Mouse (Mus musculus) c-Kit-positive CD71-negative TER-119-negative erythroid progenitor cells, embryonic 14.5 days (primary cell): ENCODE results near the gene Plxnd1.

Experiments used
- DNase-seq: peaks from one replicate; pipeline ENCODE4 v3.0.0-alpha.2; 2013; ENCODE audit warnings: low read depth

Plxnd1 gene

DNA sequence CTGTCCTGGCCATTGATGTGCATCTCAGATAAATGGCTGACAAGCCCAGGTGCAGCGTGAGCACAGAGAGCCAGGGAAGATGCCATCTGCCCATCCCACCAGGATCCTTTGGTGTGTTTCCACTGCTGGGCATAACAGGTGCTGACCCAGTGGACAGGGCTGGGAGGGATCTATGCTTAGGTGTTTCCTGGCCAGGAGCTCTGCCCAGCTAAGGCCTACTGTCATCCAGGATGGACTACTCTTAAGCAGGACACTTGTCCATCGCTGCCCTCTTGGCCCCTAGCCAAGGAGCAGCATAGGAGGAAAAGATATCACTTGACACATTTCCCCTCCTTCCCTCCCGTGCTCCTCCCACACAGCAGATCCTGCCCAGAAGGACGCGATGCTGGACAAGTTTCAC lies 78.2 kb downstream of the Plxnd1 start:
- no peak for DNase-seq

DNA sequence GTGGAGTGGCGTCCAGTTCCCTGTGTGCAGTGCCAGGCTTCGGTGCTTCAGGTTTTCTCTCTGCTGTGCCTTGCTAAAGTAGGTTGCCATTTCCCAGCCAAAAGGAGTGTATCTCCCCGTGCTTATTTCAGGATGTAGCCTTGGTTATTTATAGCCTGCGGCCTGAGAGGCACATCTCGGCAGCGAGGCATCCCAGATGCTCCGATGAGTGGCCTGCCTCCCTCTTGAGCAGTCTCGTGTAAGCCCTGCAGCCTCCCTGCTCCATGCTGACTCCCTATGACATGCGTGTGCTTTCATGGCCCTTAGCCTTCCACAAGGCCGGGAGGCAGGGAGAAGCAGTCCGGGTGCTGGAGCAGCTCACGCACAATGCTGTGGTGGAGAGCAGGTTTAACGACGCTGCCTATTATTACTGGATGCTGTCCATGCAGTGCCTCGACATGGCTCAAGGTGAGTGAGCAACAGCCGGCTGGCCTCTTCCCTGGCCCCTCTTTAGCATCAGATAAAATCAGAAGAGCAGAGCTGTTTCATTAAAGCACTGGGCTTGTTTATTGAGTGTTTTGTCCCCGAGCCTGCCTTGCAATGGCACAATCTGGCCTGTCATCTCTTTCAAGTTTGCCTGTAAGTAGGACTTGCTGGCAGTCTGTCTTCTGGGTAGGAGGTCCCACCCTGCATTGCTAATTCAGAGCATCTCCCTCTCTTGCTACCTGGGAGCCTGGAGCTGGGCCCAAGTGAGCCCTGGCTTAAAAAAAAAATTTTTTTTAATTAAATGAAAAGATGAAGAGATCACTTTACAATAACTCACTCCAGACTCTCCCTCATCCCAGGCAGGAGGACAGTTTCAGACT lies 79.0 kb downstream of the Plxnd1 start:
- no peak for DNase-seq

- DNase-seq = no peak
Observed at GRCm38 (mm10) chr6:115914511-115915202, 80.1 kb downstream of the Plxnd1 start.

- DNase-seq = no peak
Observed at GRCm38 (mm10) chr6:115913482-115913881, 81.3 kb downstream of the Plxnd1 start.

DNA sequence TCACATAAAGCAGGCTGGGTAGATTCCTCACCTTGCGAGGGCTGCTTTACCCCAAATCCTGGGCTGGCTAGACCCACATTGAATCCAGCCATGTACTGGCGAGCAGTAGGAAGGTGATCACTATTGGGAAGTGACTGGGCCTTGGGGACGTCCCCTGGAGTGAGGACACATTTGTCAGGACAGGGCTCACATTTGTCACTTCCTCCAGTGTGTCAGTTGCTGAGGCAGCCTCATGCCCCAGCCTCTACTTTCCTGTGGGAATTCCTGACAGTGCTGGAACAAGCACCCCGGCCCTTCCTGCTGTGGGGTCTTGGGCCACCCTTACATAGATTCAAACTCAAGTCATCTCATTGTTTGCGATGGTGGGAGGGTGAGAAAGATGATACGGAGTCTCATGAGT lies 83.0 kb downstream of the Plxnd1 start:
- DNase-seq = no peak

- DNase-seq = no peak
Observed at GRCm38 (mm10) chr6:115909940-115910339, 84.9 kb downstream of the Plxnd1 start.

- DNase-seq = no peak
Observed at GRCm38 (mm10) chr6:115909052-115909451, 85.8 kb downstream of the Plxnd1 start.

DNA sequence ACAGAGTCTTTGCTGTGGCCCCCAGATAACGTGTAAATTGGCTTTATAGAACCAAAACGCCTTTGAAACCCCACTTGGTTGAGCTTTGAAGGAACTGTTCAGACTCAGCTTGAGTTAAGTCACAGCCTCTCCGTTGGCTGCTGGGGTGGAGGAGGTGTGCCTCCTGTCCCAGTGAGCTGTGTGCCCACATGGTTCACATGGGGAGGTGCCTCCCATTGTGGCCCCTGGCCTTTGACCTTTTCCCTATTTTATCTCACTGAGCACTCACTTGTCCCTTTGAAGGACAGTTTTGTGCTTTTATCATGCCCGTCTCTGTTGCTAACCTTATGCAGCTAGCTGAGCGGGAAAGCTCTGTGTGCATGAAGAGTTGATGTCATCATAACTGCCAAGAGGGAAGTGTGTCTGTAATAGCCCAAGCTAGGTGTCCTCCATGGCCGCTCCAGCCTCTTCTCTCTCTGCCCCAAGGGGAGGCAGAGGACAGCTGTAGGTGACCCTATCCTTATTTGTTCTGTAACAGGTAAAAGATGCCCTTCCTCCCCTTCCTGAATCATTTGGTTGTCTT lies 86.3 kb downstream of the Plxnd1 start:
- no peak for DNase-seq

GRCm38 (mm10) chr6:115906871-115907270 lies 87.9 kb downstream of the Plxnd1 start:
- DNase-seq = no peak

- DNase-seq = no peak
Observed at GRCm38 (mm10) chr6:115906455-115906854, 88.3 kb downstream of the Plxnd1 start.

GRCm38 (mm10) chr6:115905568-115905967 lies 89.2 kb downstream of the Plxnd1 start:
- no peak for DNase-seq
